12 mouse cellular contexts compared by ENCODE assay signal in genomic region chr8:117388370-117388769, GRCm38 (mm10).
DNase-seq lines count a peak whose midpoint lies in the region; ATAC-seq and TF ChIP-seq lines count a peak whose summit lies in the region.
"Had no signal": no experiment of that assay in that cellular context is flagged by ENCODE, and none has a peak within 500 bp of the region (broad histone marks: within the 10 kb centered on the region; RNA-seq: fewer than 3 reads in every experiment).

No protein-coding gene starts in this region.

- no peak for ATAC-seq in heart, embryonic 14.5 days (ENCODE audit: insufficient number of reproducible peaks, insufficient read depth, low FRiP score, low read depth)
- ATAC-seq in Patski = peak; percentile 52
- peak; percentile 80 for ATAC-seq in intestine, postnatal 0 days

- no peaks in the 10 kb centered on the region for H3K36me3 ChIP-seq in heart, embryonic 14.5 days (ENCODE audit: control insufficient read depth, insufficient read depth, low read length)
- H3K36me3 ChIP-seq in intestine, postnatal 0 days (ENCODE audit: control insufficient read depth, insufficient read depth) = peaks cover 7% of the 10 kb centered on the region; the same call in 1 of the 2 replicates
- H3K36me3 ChIP-seq in limb, embryonic 10.5 days = peaks cover 25% of the 10 kb centered on the region

- H3K27me3 ChIP-seq in heart, embryonic 14.5 days (ENCODE audit: control insufficient read depth, insufficient read depth, low read length) = no peaks in the 10 kb centered on the region
- H3K27me3 ChIP-seq in Patski = no peaks in the 10 kb centered on the region
- no peaks in the 10 kb centered on the region for H3K27me3 ChIP-seq in intestine, postnatal 0 days (replicated peaks; ENCODE audit: control insufficient read depth, insufficient read depth, low read length)
- H3K27me3 ChIP-seq in limb, embryonic 10.5 days (ENCODE audit: low read depth, poor library complexity, severe bottlenecking) = no peaks in the 10 kb centered on the region
- H3K27me3 ChIP-seq: CH12.LX; embryonic facial prominence, embryonic 15.5 days had no signal

- H3K9me3 ChIP-seq in heart, embryonic 14.5 days (ENCODE audit: control insufficient read depth, low read length) = 0 out of 2 replicates have a peak, but pooled peaks cover 3% of the 10 kb centered on the region
- H3K9me3 ChIP-seq in intestine, postnatal 0 days (ENCODE audit: control insufficient read depth) = no peaks in the 10 kb centered on the region
- no peaks in the 10 kb centered on the region for H3K9me3 ChIP-seq in limb, embryonic 10.5 days (replicated peaks)
- H3K9me3 ChIP-seq: embryonic facial prominence, embryonic 15.5 days had no signal

- no peak overlapping the region for H3K4me2 ChIP-seq in heart, embryonic 14.5 days (ENCODE audit: low read length)
- H3K4me2 ChIP-seq in intestine, postnatal 0 days (replicated peaks; ENCODE audit: low read depth) = no peak overlapping the region
- H3K4me2 ChIP-seq: embryonic facial prominence, embryonic 15.5 days had no signal

- TF ChIP-seq CTCF in Patski (IDR thresholded peaks at IDR 0.05) = no peak
- TF ChIP-seq CTCF in intestine, postnatal 0 days (IDR thresholded peaks at IDR 0.05; ENCODE audit: low read depth) = no peak

- intact Hi-C loops in heart, postnatal 14 days (cut with DNase I) = loop anchor here (5.0 kb wide), 1 partner anchor 34 kb away; no protein-coding TSS in a partner anchor

- POLR2A ChIA-PET in Patski (lab: Charles Lee) = interaction anchor here (1.2 kb wide), 1 partner anchor 10 kb away, joined by 3 read pairs; no protein-coding TSS in a partner anchor

- DNase-seq in heart, postnatal 14 days = no peak
- DNase-seq in Patski (ENCODE audit: low read depth, low spot score) = no peak
- no peak for DNase-seq in limb, embryonic 10.5 days (ENCODE audit: low spot score)
- no peak for DNase-seq in gastrocnemius, postnatal 4 days (ENCODE audit: low spot score in 2 of 2)
- no peak for DNase-seq in spleen, postnatal 10 days (ENCODE audit: low spot score in 2 of 2)
- DNase-seq in cerebellum, adult 9-10 months = no peak
- DNase-seq: cerebellum, adult 2 months; right cerebral cortex, postnatal 14 days had no signal

- in situ Hi-C loops in Patski (cut with MboI; ENCODE audit: low pct_unique_long_range_greater_than_20kb) = loop anchor here (5.0 kb wide), 1 partner anchor 69 kb away; no protein-coding TSS in a partner anchor

- H3K4me3 ChIP-seq in heart, embryonic 14.5 days (ENCODE audit: control insufficient read depth in 1 of 2, insufficient read depth in 1 of 2, low read depth in 1 of 2, low read length in 2 of 2) = no peak overlapping the region
- H3K4me3 ChIP-seq in intestine, postnatal 0 days (ENCODE audit: low read depth, low read length) = no peak overlapping the region
- no peak overlapping the region for H3K4me3 ChIP-seq in limb, embryonic 10.5 days
- H3K4me3 ChIP-seq: embryonic facial prominence, embryonic 15.5 days had no signal

- H3K9ac ChIP-seq in heart, embryonic 14.5 days (ENCODE audit: low read length) = 0 out of 2 replicates have a peak overlapping the region, but pooled peaks have one; percentile 18
- no peak overlapping the region for H3K9ac ChIP-seq in intestine, postnatal 0 days (ENCODE audit: low read depth, low read length)
- H3K9ac ChIP-seq: embryonic facial prominence, embryonic 15.5 days had no signal

- 47% methylated on average over 8 of the region's 8 CpGs for WGBS in heart, embryonic 14.5 days
- WGBS in intestine, postnatal 0 days = 31% methylated on average over 8 of the region's 8 CpGs
- 45% methylated on average over 8 of the region's 8 CpGs for WGBS in limb, embryonic 10.5 days

- peak overlapping the region in 1 of 2 experiments; percentile 51; a peak in 3 of 4 replicates for H3K27ac ChIP-seq in heart, embryonic 14.5 days (replicated peaks in 1 of 2; ENCODE audit: control insufficient read depth in 1 of 2, insufficient read depth in 1 of 2, low read depth in 2 of 2, low read length in 2 of 2)
- peak overlapping the region; percentile 6; the same call in 1 of the 2 replicates for H3K27ac ChIP-seq in intestine, postnatal 0 days (ENCODE audit: low read depth, low read length)
- H3K27ac ChIP-seq in limb, embryonic 10.5 days = peak overlapping the region; percentile 39; the same call in 1 of the 2 replicates
- H3K27ac ChIP-seq: embryonic facial prominence, embryonic 15.5 days had no signal

- CTCF ChIA-PET in Patski (lab: Charles Lee) = interaction anchor here (0.7 to 1.5 kb wide), 2 partner anchors 9 to 10 kb away, joined by 3 to 4 read pairs; no protein-coding TSS in a partner anchor

- peaks cover 17 to 18% of the 10 kb centered on the region in 2 experiments for H3K4me1 ChIP-seq in heart, embryonic 14.5 days (ENCODE audit: control insufficient read depth in 2 of 2, insufficient read depth in 2 of 2, low read length in 2 of 2)
- peaks cover 4% of the 10 kb centered on the region for H3K4me1 ChIP-seq in intestine, postnatal 0 days (replicated peaks; ENCODE audit: control insufficient read depth, insufficient read depth, low read length)
- peaks cover 16% of the 10 kb centered on the region for H3K4me1 ChIP-seq in limb, embryonic 10.5 days
